Mouse (Mus musculus) bone marrow macrophage, adult 2 months (primary cell): ENCODE results near the gene Shd. TPM values are rescaled to one million over a fixed set of nuclear protein-coding genes. Genes with fewer than 3 reads are reported as not detected.

Source experiments
- H3K27ac ChIP-seq: 2 replicates; pipeline ENCODE4 v1.5.1; 2012; ENCODE audit warnings: low read depth, low read length; ENCODE audit not compliant: insufficient read depth
- H3K4me1 ChIP-seq: 2 replicates; pipeline ENCODE4 v1.6.1; 2012; ENCODE audit warnings: low read length; ENCODE audit not compliant: control insufficient read depth, insufficient read depth
- H3K4me3 ChIP-seq: 2 replicates; pipeline ENCODE4 v1.5.1; 2012; ENCODE audit warnings: mild to moderate bottlenecking, low read length, moderate library complexity; ENCODE audit not compliant: insufficient read depth
- CTCF ChIP-seq: IDR thresholded peaks from 2 replicates; pipeline ENCODE4 v1.5.1; 2012; ENCODE audit warnings: low read depth, mild to moderate bottlenecking, low read length, moderate library complexity
- POLR2A ChIP-seq: IDR thresholded peaks from 2 replicates; pipeline ENCODE4 v1.6.1; 2012; ENCODE audit warnings: mild to moderate bottlenecking, low read depth, low read length, borderline replicate concordance
- polyA plus RNA-seq: library from polyadenylated mRNA; stranded (reverse); fragments of >200 nt; gene quantifications from 2 replicates; pipeline ENCODE4 v1.2.4, GENCODE M21; 2012; ENCODE audit not compliant: missing spikeins, insufficient read depth, insufficient read length

Shd gene
- polyA plus RNA-seq, 1 experiment: not detected

GRCm38 (mm10) chr17:55958918-55959728, 11.1 kb upstream of the Shd start, which contains the start of gene Yju2:
Yju2 (plus strand) TSS chr17:55959099.
- TF ChIP-seq POLR2A (no peak), CTCF (no peak)

GRCm38 (mm10) chr17:55959946-55960740, 10.1 kb upstream of the Shd start:
- TF ChIP-seq CTCF: no peak
- no peak for TF ChIP-seq POLR2A
- H3K27ac ChIP-seq: peak overlapping the region; percentile 33
- peak overlapping the region; percentile 59 for H3K4me3 ChIP-seq
- peaks cover 29% of the 10 kb centered on the region for H3K4me1 ChIP-seq

More at GRCm38 (mm10) chr17:55958918-55959728, 11.1 kb upstream of the Shd start, which contains the start of gene Yju2:
- peak within 1 kb of the TSS; percentile 88 for H3K4me3 ChIP-seq
- peak within 1 kb of the TSS; percentile 95 for H3K27ac ChIP-seq
- H3K4me1 ChIP-seq: peaks cover 30% of the 10 kb centered on the region

- no peak overlapping the region for H3K4me3 ChIP-seq
- TF ChIP-seq POLR2A (no peak), CTCF (no peak)
- H3K27ac ChIP-seq: no peak overlapping the region
- peaks cover 29% of the 10 kb centered on the region for H3K4me1 ChIP-seq
Observed at GRCm38 (mm10) chr17:55960791-55961190, 9.5 kb upstream of the Shd start.

GRCm38 (mm10) chr17:55961631-55962030, 8.6 kb upstream of the Shd start:
- Histone ChIP-seq H3K4me1 (peaks cover 29% of the 10 kb centered on the region), H3K4me3 (no peak overlapping the region), H3K27ac (no peak overlapping the region)
- TF ChIP-seq CTCF: no peak
- no peak for TF ChIP-seq POLR2A

- Histone ChIP-seq H3K4me1 (peaks cover 26% of the 10 kb centered on the region), H3K27ac (peak overlapping the region; percentile 69), H3K4me3 (peak overlapping the region; percentile 35)
- no peak for TF ChIP-seq POLR2A
- no peak for TF ChIP-seq CTCF
Observed at GRCm38 (mm10) chr17:55963171-55963570, 7.1 kb upstream of the Shd start.

GRCm38 (mm10) chr17:55964496-55964895, 5.8 kb upstream of the Shd start:
- TF ChIP-seq CTCF (no peak), POLR2A (no peak)
- H3K4me1 ChIP-seq: peaks cover 26% of the 10 kb centered on the region
- H3K4me3 ChIP-seq: no peak overlapping the region
- H3K27ac ChIP-seq: no peak overlapping the region

GRCm38 (mm10) chr17:55964996-55965395, 5.3 kb upstream of the Shd start:
- no peak overlapping the region for H3K4me3 ChIP-seq
- H3K4me1 ChIP-seq: peaks cover 23% of the 10 kb centered on the region
- H3K27ac ChIP-seq: no peak overlapping the region
- TF ChIP-seq POLR2A (no peak), CTCF (no peak)

GRCm38 (mm10) chr17:55967186-55967585, 3.1 kb upstream of the Shd start:
- Histone ChIP-seq H3K4me1 (peaks cover 6% of the 10 kb centered on the region), H3K27ac (no peak overlapping the region), H3K4me3 (no peak overlapping the region)
- no peak for TF ChIP-seq POLR2A
- no peak for TF ChIP-seq CTCF

GRCm38 (mm10) chr17:55968210-55968609, 2.1 kb upstream of the Shd start:
- TF ChIP-seq POLR2A (no peak), CTCF (no peak)
- Histone ChIP-seq H3K4me3 (no peak overlapping the region), H3K4me1 (no peaks in the 10 kb centered on the region), H3K27ac (no peak overlapping the region)

- TF ChIP-seq POLR2A: no peak
- TF ChIP-seq CTCF: no peak
- Histone ChIP-seq H3K4me3 (no peak overlapping the region), H3K4me1 (no peaks in the 10 kb centered on the region), H3K27ac (no peak overlapping the region)
Observed at GRCm38 (mm10) chr17:55969560-55969959, 707 bp upstream of the Shd start.
